Mouse (Mus musculus): ENCODE results near the gene Cbx8. TPM values are rescaled to one million over a fixed set of nuclear protein-coding genes. Genes with fewer than 3 reads are reported as not detected.
A peak's percentile ranks its signal among the peaks of the same experiment; 100 is the strongest.

Gene Cbx8
- polyA plus RNA-seq (2016; fragmentation: Nextera tagmentation; extraction: Ambion mirVana) = 11.8 and 13.0 TPM in 2 replicates

- Histone ChIP-seq H3K36me3 (peaks cover 9% of the 10 kb centered on the region), H3K4me1 (replicated peaks) (peaks cover 89% of the 10 kb centered on the region), H3K4me2 (peak within 1 kb of the TSS; percentile 92), H3K9me3 (no peaks in the 10 kb centered on the region), H3K4me3 (replicated peaks) (peak within 1 kb of the TSS; percentile 73), H3K27me3 (peaks cover 79% of the 10 kb centered on the region), H3K9ac (replicated peaks) (peak within 1 kb of the TSS; percentile 85), H3K27ac (peak within 1 kb of the TSS; percentile 91)
- WGBS = 1% methylated on average over 63 of the region's 63 CpGs
- peak; percentile 84 for ATAC-seq (ENCODE audit: insufficient number of reproducible peaks, insufficient read depth, low FRiP score, low TSS enrichment, low read depth)
Measured at GRCm38 (mm10) chr11:119040600-119041324, at the start of gene Cbx8. Gene Cbx8 (minus strand): TSS chr11:119040969.

- Histone ChIP-seq H3K4me3 (replicated peaks) (peak overlapping the region; percentile 57), H3K9ac (replicated peaks) (peak overlapping the region; percentile 65), H3K27me3 (peaks cover 64% of the 10 kb centered on the region), H3K9me3 (no peaks in the 10 kb centered on the region), H3K27ac (peak overlapping the region; percentile 59; the same call in 1 of the 2 replicates), H3K4me2 (peak overlapping the region; percentile 95), H3K36me3 (no peaks in the 10 kb centered on the region), H3K4me1 (replicated peaks) (peaks cover 52% of the 10 kb centered on the region)
- no peak for ATAC-seq (ENCODE audit: insufficient number of reproducible peaks, insufficient read depth, low FRiP score, low TSS enrichment, low read depth)
- under 1% methylated on average over 67 of the region's 75 CpGs for WGBS
Measured at GRCm38 (mm10) chr11:119090076-119090960, 49.5 kb upstream of the Cbx8 start.

GRCm38 (mm10) chr11:119089235-119090075 is 48.7 kb upstream of the Cbx8 start:
- peak overlapping the region; percentile 65 for H3K9ac ChIP-seq (replicated peaks)
- no peaks in the 10 kb centered on the region for H3K9me3 ChIP-seq
- H3K27me3 ChIP-seq = peaks cover 57% of the 10 kb centered on the region
- peak overlapping the region; percentile 57 for H3K4me3 ChIP-seq (replicated peaks)
- under 1% methylated on average over 41 of the region's 41 CpGs for WGBS
- H3K4me1 ChIP-seq (replicated peaks) = peaks cover 58% of the 10 kb centered on the region
- no peak overlapping the region for H3K27ac ChIP-seq
- peak overlapping the region; percentile 95 for H3K4me2 ChIP-seq
- no peaks in the 10 kb centered on the region for H3K36me3 ChIP-seq
- no peak for ATAC-seq (ENCODE audit: insufficient number of reproducible peaks, insufficient read depth, low FRiP score, low TSS enrichment, low read depth)

GRCm38 (mm10) chr11:119088391-119089234 is 47.8 kb upstream of the Cbx8 start:
- ATAC-seq (ENCODE audit: insufficient number of reproducible peaks, insufficient read depth, low FRiP score, low TSS enrichment, low read depth) = no peak
- peaks cover 66% of the 10 kb centered on the region for H3K4me1 ChIP-seq (replicated peaks)
- no peak overlapping the region for H3K27ac ChIP-seq
- H3K9ac ChIP-seq (replicated peaks) = 0 out of 2 replicates have a peak overlapping the region, but pooled peaks have one; percentile 23
- no peaks in the 10 kb centered on the region for H3K9me3 ChIP-seq
- under 1% methylated on average over 28 of the region's 28 CpGs for WGBS
- peaks cover 57% of the 10 kb centered on the region for H3K27me3 ChIP-seq
- H3K4me3 ChIP-seq (replicated peaks) = peak overlapping the region; percentile 57; the same call in 1 of the 2 replicates
- H3K4me2 ChIP-seq = peak overlapping the region; percentile 95
- H3K36me3 ChIP-seq = no peaks in the 10 kb centered on the region

- ATAC-seq (ENCODE audit: insufficient number of reproducible peaks, insufficient read depth, low FRiP score, low TSS enrichment, low read depth) = no peak
- Histone ChIP-seq H3K4me3 (replicated peaks) (0 out of 2 replicates have a peak overlapping the region, but pooled peaks have one; percentile 12), H3K27ac (no peak overlapping the region), H3K27me3 (peaks cover 68% of the 10 kb centered on the region), H3K9me3 (no peaks in the 10 kb centered on the region), H3K4me2 (peak overlapping the region; percentile 21), H3K9ac (replicated peaks) (no peak overlapping the region), H3K4me1 (replicated peaks) (peaks cover 77% of the 10 kb centered on the region), H3K36me3 (no peaks in the 10 kb centered on the region; the same call in 1 of the 2 replicates)
- 3% methylated on average over 35 of the region's 35 CpGs for WGBS
Measured at GRCm38 (mm10) chr11:119087301-119088082, 46.7 kb upstream of the Cbx8 start.

- peak within 1 kb of the TSS; percentile 99 for H3K27ac ChIP-seq
- ATAC-seq (ENCODE audit: insufficient number of reproducible peaks, insufficient read depth, low FRiP score, low TSS enrichment, low read depth) = peak; percentile 73
- H3K4me2 ChIP-seq = peak within 1 kb of the TSS; percentile 95
- peaks cover 80% of the 10 kb centered on the region for H3K27me3 ChIP-seq
- H3K9ac ChIP-seq (replicated peaks) = peak within 1 kb of the TSS; percentile 89
- WGBS = under 1% methylated on average over 67 of the region's 67 CpGs
- peaks cover 85% of the 10 kb centered on the region for H3K4me1 ChIP-seq (replicated peaks)
- no peaks in the 10 kb centered on the region for H3K9me3 ChIP-seq
- H3K4me3 ChIP-seq (replicated peaks) = peak within 1 kb of the TSS; percentile 92
- H3K36me3 ChIP-seq = peaks cover 11% of the 10 kb centered on the region
Measured at GRCm38 (mm10) chr11:119086144-119086971, 45.6 kb upstream of the Cbx8 start, which contains the start of gene Cbx4. Gene Cbx4 (minus strand): TSS chr11:119086221.

GRCm38 (mm10) chr11:119085279-119086062 is 44.7 kb upstream of the Cbx8 start:
- Histone ChIP-seq H3K36me3 (peaks cover 20% of the 10 kb centered on the region), H3K27ac (peak overlapping the region; percentile 99), H3K27me3 (peaks cover 81% of the 10 kb centered on the region), H3K4me2 (peak overlapping the region; percentile 95), H3K4me1 (replicated peaks) (peaks cover 87% of the 10 kb centered on the region), H3K4me3 (replicated peaks) (peak overlapping the region; percentile 92), H3K9ac (replicated peaks) (peak overlapping the region; percentile 89), H3K9me3 (no peaks in the 10 kb centered on the region)
- ATAC-seq (ENCODE audit: insufficient number of reproducible peaks, insufficient read depth, low FRiP score, low TSS enrichment, low read depth) = peak; percentile 27; the same call in 1 of the 2 replicates
- under 1% methylated on average over 59 of the region's 66 CpGs for WGBS

GRCm38 (mm10) chr11:119084446-119085278 is 43.9 kb upstream of the Cbx8 start:
- no peaks in the 10 kb centered on the region for H3K9me3 ChIP-seq
- H3K4me1 ChIP-seq (replicated peaks) = peaks cover 84% of the 10 kb centered on the region
- H3K36me3 ChIP-seq = peaks cover 21% of the 10 kb centered on the region
- H3K4me2 ChIP-seq = peak overlapping the region; percentile 95
- peaks cover 78% of the 10 kb centered on the region for H3K27me3 ChIP-seq
- H3K4me3 ChIP-seq (replicated peaks) = peak overlapping the region; percentile 92
- peak overlapping the region; percentile 99 for H3K27ac ChIP-seq
- ATAC-seq (ENCODE audit: insufficient number of reproducible peaks, insufficient read depth, low FRiP score, low TSS enrichment, low read depth) = no peak
- under 1% methylated on average over 18 of the region's 18 CpGs for WGBS
- peak overlapping the region; percentile 89 for H3K9ac ChIP-seq (replicated peaks)
